Mouse (Mus musculus): ENCODE measurements at regions not wholly inside any gene's neighbourhood (a gene's known extent, or its start where the extent isn't known, plus 50 kb on each side); places are given as distances from the start of the nearest gene placed in this dataset.
"Not testable (repeated sequence)": the region's sequence is repeated elsewhere in the genome, so short reads cannot be mapped to it uniquely, and the experiment has no call there.

GRCm38 (mm10) chr4:84163362-84163761, 511.7 kb downstream of the Bnc2 start:
- Histone ChIP-seq H3K27me3 (replicated peaks; ENCODE audit: control insufficient read depth, insufficient read depth, low read length) (no peaks in the 10 kb centered on the region), H3K4me1 (replicated peaks; ENCODE audit: control insufficient read depth, insufficient read depth, low read length) (no peaks in the 10 kb centered on the region; the same call in 1 of the 2 replicates), H3K27ac (ENCODE audit: low read depth) (no peak overlapping the region), H3K9me3 (ENCODE audit: control insufficient read depth, low read length) (no peaks in the 10 kb centered on the region), H3K4me2 (ENCODE audit: low read length) (no peak overlapping the region), H3K9ac (ENCODE audit: low read length) (no peak overlapping the region), H3K4me3 (ENCODE audit: low read depth, low read length) (no peak overlapping the region), H3K36me3 (ENCODE audit: control insufficient read depth, insufficient read depth, low read length) (no peaks in the 10 kb centered on the region)
- DNase-seq (ENCODE audit: low spot score) (no peak), ATAC-seq (replicated peaks; ENCODE audit: low FRiP score, low TSS enrichment, low read depth) (no peak)
- WGBS = 92% methylated on average over 6 of the region's 6 CpGs

DNA sequence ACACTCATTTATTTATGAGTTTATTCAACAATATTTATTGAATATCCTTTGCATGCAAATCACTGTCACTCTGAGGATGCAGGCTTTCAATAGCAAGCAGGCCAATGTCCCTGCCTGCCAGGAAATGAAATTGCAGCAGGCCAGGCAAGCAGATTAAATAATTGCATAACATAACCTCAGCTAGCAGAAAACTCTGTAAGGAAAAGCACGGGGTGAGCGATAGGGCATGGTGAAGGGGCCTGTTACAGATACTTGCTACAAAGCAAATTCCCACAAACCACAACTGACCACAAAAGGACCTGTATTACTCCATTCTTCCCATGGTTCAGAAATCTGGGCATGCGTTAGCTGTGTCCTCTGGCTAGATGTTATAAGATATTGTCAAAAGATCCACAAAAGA, 509.8 kb downstream of the Bnc2 start:
- Histone ChIP-seq H3K36me3 (ENCODE audit: control insufficient read depth, insufficient read depth, low read length) (no peaks in the 10 kb centered on the region), H3K27me3 (replicated peaks; ENCODE audit: control insufficient read depth, insufficient read depth, low read length) (no peaks in the 10 kb centered on the region), H3K4me3 (ENCODE audit: low read depth, low read length) (no peak overlapping the region), H3K4me2 (ENCODE audit: low read length) (no peak overlapping the region), H3K27ac (ENCODE audit: low read depth) (no peak overlapping the region), H3K9me3 (ENCODE audit: control insufficient read depth, low read length) (no peaks in the 10 kb centered on the region), H3K9ac (ENCODE audit: low read length) (no peak overlapping the region), H3K4me1 (replicated peaks; ENCODE audit: control insufficient read depth, insufficient read depth, low read length) (no peaks in the 10 kb centered on the region; the same call in 1 of the 2 replicates)
- no peak for DNase-seq (ENCODE audit: low spot score)
- ATAC-seq (replicated peaks; ENCODE audit: low FRiP score, low TSS enrichment, low read depth) = no peak
- WGBS = 45% methylated on average over 3 of the region's 3 CpGs

DNA sequence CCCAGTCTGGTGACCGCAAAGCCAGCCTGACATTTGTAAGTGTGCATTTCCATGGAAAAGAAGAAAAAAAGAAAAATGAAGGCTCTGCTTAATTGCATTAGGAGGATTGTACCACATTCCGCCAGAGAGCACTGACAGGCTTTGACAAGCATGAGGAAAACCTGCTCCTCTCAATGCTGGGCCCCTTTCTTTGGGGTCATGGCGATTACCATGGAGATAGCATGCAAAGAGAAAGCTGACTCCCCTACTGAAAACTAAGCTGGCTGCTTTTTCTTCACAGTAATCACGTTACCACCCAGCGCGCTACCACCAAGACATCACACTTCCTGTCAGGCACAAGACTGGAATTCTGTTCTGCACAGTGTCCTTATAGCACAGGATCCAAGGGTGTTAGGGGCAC, 502.2 kb downstream of the Bnc2 start:
- H3K36me3 ChIP-seq (ENCODE audit: control insufficient read depth, insufficient read depth, low read length) = no peaks in the 10 kb centered on the region
- H3K4me2 ChIP-seq (ENCODE audit: low read length) = no peak overlapping the region
- no peaks in the 10 kb centered on the region for H3K9me3 ChIP-seq (ENCODE audit: control insufficient read depth, low read length)
- DNase-seq (ENCODE audit: low spot score) (no peak), ATAC-seq (replicated peaks; ENCODE audit: low FRiP score, low TSS enrichment, low read depth) (0 out of 2 replicates have a peak, but pooled peaks have one; percentile 43)
- H3K27ac ChIP-seq (ENCODE audit: low read depth) = peak overlapping the region; percentile 29; the same call in 1 of the 2 replicates
- H3K4me1 ChIP-seq (replicated peaks; ENCODE audit: control insufficient read depth, insufficient read depth, low read length) = peaks cover 14% of the 10 kb centered on the region; the same call in 1 of the 2 replicates
- WGBS = 30% methylated on average over 6 of the region's 6 CpGs
- no peaks in the 10 kb centered on the region for H3K27me3 ChIP-seq (replicated peaks; ENCODE audit: control insufficient read depth, insufficient read depth, low read length)
- H3K4me3 ChIP-seq (ENCODE audit: low read depth, low read length) = no peak overlapping the region
- no peak overlapping the region for H3K9ac ChIP-seq (ENCODE audit: low read length)

- Histone ChIP-seq H3K27ac (ENCODE audit: low read depth) (no peak overlapping the region), H3K27me3 (replicated peaks; ENCODE audit: control insufficient read depth, insufficient read depth, low read length) (no peaks in the 10 kb centered on the region), H3K4me3 (ENCODE audit: low read depth, low read length) (no peak overlapping the region), H3K4me1 (replicated peaks; ENCODE audit: control insufficient read depth, insufficient read depth, low read length) (peaks cover 14% of the 10 kb centered on the region; the same call in 1 of the 2 replicates), H3K9ac (ENCODE audit: low read length) (no peak overlapping the region), H3K9me3 (ENCODE audit: control insufficient read depth, low read length) (no peaks in the 10 kb centered on the region), H3K4me2 (ENCODE audit: low read length) (no peak overlapping the region), H3K36me3 (ENCODE audit: control insufficient read depth, insufficient read depth, low read length) (no peaks in the 10 kb centered on the region)
- 50% methylated on average over 2 of the region's 2 CpGs for WGBS
- DNase-seq (ENCODE audit: low spot score) = no peak
- no peak for ATAC-seq (replicated peaks; ENCODE audit: low FRiP score, low TSS enrichment, low read depth)
These were observed 501.6 kb downstream of the Bnc2 start for GRCm38 (mm10) chr4:84173441-84173840.

DNA sequence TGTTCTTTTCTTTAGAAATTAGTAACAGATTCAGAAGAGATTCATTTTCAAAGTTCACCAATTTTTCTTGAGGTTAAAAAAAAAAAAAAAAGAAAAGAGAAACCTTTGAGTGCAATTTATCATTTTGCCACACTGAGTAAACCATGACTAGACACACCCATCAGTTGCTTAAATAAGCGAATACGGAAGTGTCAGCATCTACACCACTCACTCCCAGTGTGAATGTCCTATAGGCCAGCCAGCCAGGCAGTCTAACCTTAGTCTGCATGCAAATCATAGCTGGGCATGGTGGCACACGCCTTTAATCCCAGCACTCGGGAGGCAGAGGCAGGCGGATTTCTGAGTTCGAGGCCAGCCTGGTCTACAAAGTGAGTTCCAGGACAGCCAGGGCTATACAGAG, 498.6 kb downstream of the Bnc2 start:
- H3K4me2 ChIP-seq (ENCODE audit: low read length); H3K36me3 ChIP-seq (ENCODE audit: control insufficient read depth, insufficient read depth, low read length): not testable (repeated sequence)
- 88% methylated on average over 6 of the region's 6 CpGs for WGBS

GRCm38 (mm10) chr4:84177827-84178226, 497.2 kb downstream of the Bnc2 start:
- Histone ChIP-seq H3K4me3 (ENCODE audit: low read depth, low read length) (no peak overlapping the region), H3K4me1 (replicated peaks; ENCODE audit: control insufficient read depth, insufficient read depth, low read length) (peaks cover 9% of the 10 kb centered on the region), H3K4me2 (ENCODE audit: low read length) (no peak overlapping the region), H3K9ac (ENCODE audit: low read length) (no peak overlapping the region), H3K36me3 (ENCODE audit: control insufficient read depth, insufficient read depth, low read length) (no peaks in the 10 kb centered on the region), H3K9me3 (ENCODE audit: control insufficient read depth, low read length) (no peaks in the 10 kb centered on the region), H3K27ac (ENCODE audit: low read depth) (no peak overlapping the region), H3K27me3 (replicated peaks; ENCODE audit: control insufficient read depth, insufficient read depth, low read length) (no peaks in the 10 kb centered on the region)
- WGBS = 78% methylated on average over 3 of the region's 3 CpGs
- no peak for DNase-seq (ENCODE audit: low spot score)
- no peak for ATAC-seq (replicated peaks; ENCODE audit: low FRiP score, low TSS enrichment, low read depth)

More for the DNA sequence above, 498.6 kb downstream of the Bnc2 start:
- H3K9me3 ChIP-seq (ENCODE audit: control insufficient read depth, low read length); H3K9ac ChIP-seq (ENCODE audit: low read length); H3K4me3 ChIP-seq (ENCODE audit: low read depth, low read length); H3K27me3 ChIP-seq (replicated peaks; ENCODE audit: control insufficient read depth, insufficient read depth, low read length); H3K27ac ChIP-seq (ENCODE audit: low read depth); ATAC-seq (replicated peaks; ENCODE audit: low FRiP score, low TSS enrichment, low read depth); DNase-seq (ENCODE audit: low spot score): not testable (repeated sequence)
- H3K4me1 ChIP-seq (replicated peaks; ENCODE audit: control insufficient read depth, insufficient read depth, low read length) = peaks cover 14% of the 10 kb centered on the region

GRCm38 (mm10) chr4:84184436-84184835, 490.6 kb downstream of the Bnc2 start:
- 77% methylated on average over 4 of the region's 4 CpGs for WGBS
- Histone ChIP-seq H3K4me2 (ENCODE audit: low read length) (no peak overlapping the region), H3K27me3 (replicated peaks; ENCODE audit: control insufficient read depth, insufficient read depth, low read length) (no peaks in the 10 kb centered on the region), H3K36me3 (ENCODE audit: control insufficient read depth, insufficient read depth, low read length) (no peaks in the 10 kb centered on the region), H3K9me3 (ENCODE audit: control insufficient read depth, low read length) (no peaks in the 10 kb centered on the region), H3K4me3 (ENCODE audit: low read depth, low read length) (no peak overlapping the region), H3K9ac (ENCODE audit: low read length) (no peak overlapping the region), H3K4me1 (replicated peaks; ENCODE audit: control insufficient read depth, insufficient read depth, low read length) (no peaks in the 10 kb centered on the region; the same call in none of the 2 replicates), H3K27ac (ENCODE audit: low read depth) (no peak overlapping the region)
- ATAC-seq (replicated peaks; ENCODE audit: low FRiP score, low TSS enrichment, low read depth) (no peak), DNase-seq (ENCODE audit: low spot score) (no peak)

DNA sequence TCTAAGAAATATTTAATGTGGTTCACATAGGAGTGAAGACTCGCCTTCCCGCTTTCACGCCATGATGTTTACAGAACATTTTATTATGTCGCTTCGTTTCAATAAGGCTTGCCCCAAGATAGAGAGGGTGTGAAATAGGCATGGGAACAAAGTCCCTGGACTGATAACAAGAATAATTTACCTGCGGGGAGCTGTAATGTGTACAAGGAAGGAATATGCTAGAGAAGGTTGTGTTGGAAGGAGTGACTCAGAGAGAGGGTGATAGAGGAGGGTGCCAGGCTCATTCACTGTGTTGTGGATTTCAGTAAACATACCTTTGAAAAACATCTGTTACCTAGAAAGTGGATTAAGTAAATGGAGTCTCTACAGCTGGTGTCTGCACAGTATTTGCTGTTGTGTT, 490.2 kb downstream of the Bnc2 start:
- DNase-seq (ENCODE audit: low spot score) (no peak), ATAC-seq (replicated peaks; ENCODE audit: low FRiP score, low TSS enrichment, low read depth) (peak; percentile 77)
- 73% methylated on average over 6 of the region's 6 CpGs for WGBS
- Histone ChIP-seq H3K9ac (ENCODE audit: low read length) (no peak overlapping the region), H3K9me3 (ENCODE audit: control insufficient read depth, low read length) (no peaks in the 10 kb centered on the region), H3K27ac (ENCODE audit: low read depth) (no peak overlapping the region), H3K4me1 (replicated peaks; ENCODE audit: control insufficient read depth, insufficient read depth, low read length) (no peaks in the 10 kb centered on the region; the same call in none of the 2 replicates), H3K27me3 (replicated peaks; ENCODE audit: control insufficient read depth, insufficient read depth, low read length) (no peaks in the 10 kb centered on the region), H3K36me3 (ENCODE audit: control insufficient read depth, insufficient read depth, low read length) (no peaks in the 10 kb centered on the region), H3K4me3 (ENCODE audit: low read depth, low read length) (no peak overlapping the region), H3K4me2 (ENCODE audit: low read length) (no peak overlapping the region)

- no peak for DNase-seq (ENCODE audit: low spot score)
- Histone ChIP-seq H3K27ac (ENCODE audit: low read depth) (no peak overlapping the region), H3K4me1 (replicated peaks; ENCODE audit: control insufficient read depth, insufficient read depth, low read length) (no peaks in the 10 kb centered on the region; the same call in 1 of the 2 replicates), H3K4me2 (ENCODE audit: low read length) (no peak overlapping the region), H3K36me3 (ENCODE audit: control insufficient read depth, insufficient read depth, low read length) (no peaks in the 10 kb centered on the region), H3K9me3 (ENCODE audit: control insufficient read depth, low read length) (no peaks in the 10 kb centered on the region), H3K4me3 (ENCODE audit: low read depth, low read length) (no peak overlapping the region), H3K9ac (ENCODE audit: low read length) (no peak overlapping the region), H3K27me3 (replicated peaks; ENCODE audit: control insufficient read depth, insufficient read depth, low read length) (no peaks in the 10 kb centered on the region)
- ATAC-seq (replicated peaks; ENCODE audit: low FRiP score, low TSS enrichment, low read depth) = no peak
- 39% methylated on average over 12 of the region's 12 CpGs for whole genome bisulfite sequencing
These were observed 485.8 kb downstream of the Bnc2 start for GRCm38 (mm10) chr4:84189315-84189714.

Data from intestine, embryonic 14.5 days (tissue).